Mouse (Mus musculus): ENCODE data around the gene Phactr2.
A peak's percentile ranks its signal among the peaks of the same experiment; 100 is the strongest.

The Phactr2 gene

DNA sequence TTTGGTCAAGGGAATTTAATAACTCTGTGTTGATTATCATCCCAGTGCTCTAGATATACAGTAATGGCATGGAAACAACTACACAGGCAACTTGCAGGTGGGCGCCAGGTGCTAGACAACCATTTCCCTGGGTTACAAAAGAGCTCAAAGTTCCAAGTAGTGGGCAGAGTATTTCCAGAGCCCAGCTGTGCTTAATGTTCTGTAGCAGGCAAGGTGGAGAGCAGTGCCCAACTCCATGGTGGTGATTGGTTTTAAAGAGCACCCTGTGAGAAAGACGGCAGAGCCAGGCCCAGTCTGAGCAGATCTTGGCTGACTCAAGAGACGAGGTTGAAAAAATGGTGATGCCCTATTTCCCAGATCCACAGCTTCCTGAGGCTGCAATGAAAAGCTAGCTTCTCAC is 78.5 kb downstream of the Phactr2 start:
- DNase-seq (ENCODE audit: low spot score): no peak

DNA sequence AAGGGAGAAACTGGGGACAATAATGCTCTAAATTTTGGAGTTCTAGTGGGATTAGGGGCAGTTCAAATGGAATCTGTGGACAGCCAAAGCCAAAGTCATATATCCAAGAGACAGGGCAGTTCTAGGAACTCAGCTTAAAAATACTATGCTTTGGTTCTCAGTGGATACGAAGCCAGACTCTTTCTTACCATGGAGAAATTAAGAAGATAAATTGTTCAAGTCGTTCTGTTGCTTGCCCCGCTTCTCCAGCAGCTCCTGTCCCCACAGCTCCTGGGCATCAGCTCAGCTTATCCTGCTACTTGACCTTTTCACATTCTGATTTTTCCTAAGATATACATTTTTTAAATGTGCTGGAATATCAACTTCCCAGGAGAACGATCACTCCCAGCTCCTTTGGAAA is 80.2 kb downstream of the Phactr2 start:
- DNase-seq (ENCODE audit: low spot score): no peak

DNA sequence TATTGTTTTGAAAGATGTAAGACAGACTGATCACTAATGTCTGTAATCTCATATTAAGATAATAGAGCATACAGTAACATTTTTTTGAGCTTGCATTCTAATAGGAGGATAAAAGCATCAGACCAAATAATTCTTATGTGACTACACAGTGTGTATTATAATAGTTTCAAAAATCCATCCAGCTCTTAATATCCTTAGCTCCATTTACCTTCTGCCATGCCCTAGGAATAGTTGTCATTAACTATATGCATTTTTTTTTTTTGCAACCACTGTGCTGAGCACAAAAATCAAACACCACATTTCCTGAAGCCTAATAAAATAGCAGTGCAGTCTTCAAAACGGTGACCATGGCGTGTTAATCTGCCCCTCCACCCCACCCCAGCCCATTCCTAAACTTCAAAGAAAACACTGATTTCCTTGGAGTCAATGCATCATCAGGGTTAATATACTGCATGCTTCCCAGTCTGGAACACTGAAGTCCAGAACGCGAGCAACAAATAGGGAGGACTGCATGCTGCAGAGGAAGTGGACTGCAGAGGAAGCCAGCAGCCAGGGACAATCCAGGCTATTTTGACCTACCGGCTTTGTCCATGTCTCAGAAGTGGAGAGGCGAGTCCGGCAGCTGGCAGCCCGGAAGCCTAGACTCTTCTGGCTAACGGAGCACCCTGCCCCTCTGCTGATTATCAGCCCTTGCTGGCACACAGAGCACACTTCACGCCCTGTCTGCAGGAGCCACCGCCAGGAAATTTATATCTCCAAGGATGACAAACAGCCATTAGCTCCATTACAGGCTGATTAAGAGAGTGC is 85.9 kb downstream of the Phactr2 start:
- peak; percentile 59 for DNase-seq (ENCODE audit: low spot score)

DNA sequence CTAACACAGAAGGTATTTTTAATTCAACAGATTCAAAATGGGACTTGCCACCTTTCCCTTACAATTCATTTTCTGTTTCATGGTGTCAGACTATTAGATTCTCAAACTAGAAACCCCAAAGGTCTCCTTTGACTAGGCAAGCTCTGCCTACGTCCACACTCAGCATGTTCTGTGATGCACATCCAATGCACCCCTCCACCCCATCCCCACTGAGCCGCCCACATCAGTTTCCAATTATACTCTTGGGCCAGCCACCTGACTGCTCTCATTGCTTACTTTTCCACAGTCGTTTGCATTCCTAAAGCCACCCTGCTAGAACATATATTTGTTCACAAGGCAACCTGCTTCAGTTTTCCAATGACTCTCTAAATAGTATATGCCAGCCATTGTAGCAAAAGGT is 89.3 kb downstream of the Phactr2 start:
- no peak for DNase-seq (ENCODE audit: low spot score)

DNA sequence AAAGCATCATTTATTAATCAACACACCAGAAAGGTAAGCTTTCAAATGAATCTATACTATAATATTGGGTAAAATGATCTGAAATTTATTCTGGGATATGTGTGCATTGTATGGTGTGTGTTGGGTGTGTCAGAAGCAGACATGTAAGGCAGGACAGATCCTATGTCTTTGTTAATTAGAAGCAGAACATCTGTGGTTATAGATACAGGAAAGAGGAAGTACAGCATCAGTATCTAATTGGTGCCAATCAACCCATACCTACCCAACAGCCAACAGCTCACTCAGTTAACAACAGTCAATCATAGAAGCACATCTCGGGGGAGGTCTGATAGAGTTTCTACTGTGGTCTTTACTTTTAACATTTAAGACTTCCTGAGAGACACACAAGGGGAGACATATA is 96.3 kb downstream of the Phactr2 start:
- no peak for DNase-seq (ENCODE audit: low spot score)

DNA sequence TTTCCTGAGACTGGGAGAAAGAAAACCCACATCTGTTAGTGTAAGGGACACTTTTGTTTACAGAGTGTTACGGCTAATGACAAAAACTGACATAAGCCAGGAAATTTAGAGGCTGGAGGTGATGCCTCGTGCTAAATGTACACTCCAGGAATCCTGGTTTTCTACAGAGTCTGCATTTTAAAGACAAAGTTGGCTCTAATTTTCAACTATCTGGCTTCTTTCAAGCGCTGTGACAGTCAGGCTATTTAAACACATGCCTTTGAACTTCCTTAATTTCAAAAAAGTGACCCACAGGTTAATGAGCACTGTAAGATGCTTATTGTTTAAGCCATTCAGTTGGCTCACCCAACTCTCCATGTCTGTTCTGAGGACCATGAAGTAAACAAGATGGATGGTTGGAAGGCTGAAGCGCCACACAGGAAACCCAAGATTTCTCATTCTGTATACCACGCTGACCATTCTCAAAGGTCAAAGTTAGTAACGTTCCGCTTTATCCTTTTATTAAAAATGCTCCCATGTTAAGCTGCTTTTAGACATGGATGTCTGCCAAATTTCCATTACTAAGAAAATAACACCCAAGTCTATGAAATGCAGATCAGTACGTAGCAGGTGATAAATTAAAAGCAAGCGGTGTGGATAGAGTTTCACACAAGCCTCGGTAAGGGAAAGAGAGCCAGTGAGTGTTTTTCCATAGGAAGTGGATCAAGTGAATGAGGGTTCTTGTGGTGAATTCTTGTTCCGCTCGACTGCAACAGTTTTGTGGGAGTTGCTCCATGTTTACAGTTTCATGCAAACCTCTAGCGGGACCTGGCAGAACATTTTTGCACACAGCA is 97.6 kb downstream of the Phactr2 start:
- no peak for DNase-seq (ENCODE audit: low spot score)

DNA sequence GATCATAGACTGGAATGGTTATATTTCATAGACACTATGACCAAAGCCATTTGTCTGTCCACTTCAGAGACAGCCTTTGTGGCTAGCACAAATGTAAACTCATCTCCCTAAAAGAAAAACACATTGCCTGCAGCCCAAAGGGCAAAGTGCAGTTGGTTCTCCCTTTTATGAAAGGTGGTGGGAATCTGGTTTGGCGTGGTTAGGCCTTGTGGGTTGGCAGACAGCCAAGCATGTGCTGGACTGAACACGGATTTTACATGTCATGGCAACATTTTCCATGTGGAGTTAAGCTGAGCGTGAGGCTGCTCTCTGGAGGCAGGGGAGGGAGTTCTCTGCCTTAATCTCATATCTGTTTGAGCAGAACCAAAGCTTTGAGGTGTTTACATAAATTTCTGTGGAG is 98.4 kb downstream of the Phactr2 start:
- DNase-seq (ENCODE audit: low spot score): no peak

DNA sequence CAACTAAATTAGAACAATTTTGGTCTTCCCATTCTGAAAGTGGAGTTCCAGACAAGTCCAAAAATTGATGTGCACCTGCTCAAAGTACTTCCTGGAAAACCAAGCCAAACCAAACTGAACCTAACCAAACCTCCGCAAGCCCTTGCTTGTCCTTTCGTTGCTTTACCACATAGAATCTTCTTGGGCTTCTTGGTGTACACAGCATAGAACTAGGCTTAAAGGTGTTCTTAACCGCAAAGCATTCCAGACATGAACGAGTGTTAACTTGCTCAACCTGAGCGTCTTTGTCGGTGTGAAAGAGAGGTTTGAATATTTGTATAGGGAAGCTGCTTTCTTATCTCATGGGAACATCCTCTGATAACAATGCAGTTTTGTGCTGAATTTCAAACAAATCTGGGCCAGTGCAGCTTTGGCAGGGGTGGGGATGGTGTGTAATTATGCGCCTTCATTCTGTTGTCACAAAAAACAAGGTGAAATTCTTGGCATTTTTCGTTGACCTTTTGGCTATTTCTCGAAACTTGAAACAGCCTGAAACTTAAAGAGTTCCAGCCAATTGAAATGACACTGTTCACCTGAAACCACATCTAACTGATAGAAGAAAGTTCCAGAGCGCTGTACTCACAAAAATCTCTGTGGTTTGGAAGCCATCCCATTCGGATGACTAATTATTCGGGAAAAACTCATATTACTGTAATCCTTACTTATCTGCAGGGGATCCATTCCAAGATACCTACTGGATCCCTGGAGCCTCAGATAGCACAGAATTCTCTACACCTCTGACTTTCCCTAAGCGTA is 104.4 kb downstream of the Phactr2 start:
- no peak for DNase-seq (ENCODE audit: low spot score)

DNA sequence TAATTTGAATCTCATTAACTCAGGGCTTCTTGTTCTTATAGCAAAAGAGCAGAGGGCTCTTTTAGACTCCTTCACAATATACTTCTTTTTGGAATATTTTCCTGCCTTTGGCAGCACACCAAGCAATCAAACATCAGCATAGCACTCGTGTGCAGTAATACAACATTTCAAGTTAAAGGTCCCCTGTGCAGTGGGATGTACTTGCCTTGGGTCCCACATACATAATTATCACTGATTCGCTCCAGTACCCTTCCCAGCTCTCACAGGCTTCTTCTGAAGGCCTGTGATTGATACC is 110.0 kb downstream of the Phactr2 start:
- DNase-seq (ENCODE audit: low spot score): no peak

DNA sequence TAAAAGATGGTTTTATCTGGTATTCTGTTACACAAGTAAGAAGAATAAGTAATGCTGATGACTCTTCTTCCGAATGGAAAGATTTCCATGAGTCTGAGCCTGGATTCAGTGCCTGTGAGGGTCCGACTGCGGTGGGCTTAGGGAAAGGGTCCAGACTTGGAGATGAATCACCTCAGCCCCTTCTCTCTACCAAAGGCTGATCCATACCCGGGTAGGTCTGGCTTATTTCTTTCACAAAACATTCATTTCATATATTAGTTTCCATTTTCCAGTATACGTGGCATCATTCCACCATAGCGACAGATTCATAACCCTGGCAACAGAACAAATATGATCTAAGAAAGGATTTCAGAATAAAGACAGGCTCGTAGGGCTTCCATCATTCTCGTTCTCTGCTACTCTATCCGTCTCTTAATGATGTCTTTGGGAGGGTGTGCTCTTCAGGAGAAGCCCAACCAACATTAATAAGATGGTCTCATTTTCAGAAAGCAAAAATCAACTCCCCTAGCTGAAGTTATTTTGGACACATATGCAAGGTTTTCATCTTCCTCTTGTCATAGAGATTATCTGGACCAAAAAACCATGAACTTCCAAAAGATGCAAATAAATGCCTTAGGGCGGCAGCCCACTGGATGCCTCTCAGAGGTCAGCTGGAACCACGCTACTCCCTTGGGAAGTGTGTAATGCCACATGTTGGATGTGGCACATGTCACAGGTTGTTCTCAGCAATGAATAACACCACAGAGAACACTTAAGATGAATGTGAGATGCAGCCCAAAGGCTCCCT is 110.5 kb downstream of the Phactr2 start:
- no peak for DNase-seq (ENCODE audit: low spot score)

DNA sequence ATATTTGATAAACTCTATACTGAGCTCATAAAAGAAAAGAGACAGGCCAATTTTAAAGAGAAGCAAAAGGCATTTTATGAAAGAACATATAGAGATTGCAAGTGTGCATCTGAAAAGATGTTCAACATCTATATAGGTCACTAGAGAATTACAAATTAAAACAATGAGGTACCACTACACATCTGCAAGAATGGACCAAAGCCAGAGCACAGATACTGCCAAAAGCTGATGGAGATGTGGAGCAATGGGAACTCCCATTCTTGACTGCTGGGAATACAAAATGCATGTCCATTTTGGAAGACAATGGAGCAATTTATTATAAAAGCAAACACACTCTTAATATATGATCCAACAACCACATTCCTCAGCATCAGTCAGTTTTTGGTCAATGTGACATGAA is 113.3 kb downstream of the Phactr2 start:
- DNase-seq (ENCODE audit: low spot score): no peak

DNA sequence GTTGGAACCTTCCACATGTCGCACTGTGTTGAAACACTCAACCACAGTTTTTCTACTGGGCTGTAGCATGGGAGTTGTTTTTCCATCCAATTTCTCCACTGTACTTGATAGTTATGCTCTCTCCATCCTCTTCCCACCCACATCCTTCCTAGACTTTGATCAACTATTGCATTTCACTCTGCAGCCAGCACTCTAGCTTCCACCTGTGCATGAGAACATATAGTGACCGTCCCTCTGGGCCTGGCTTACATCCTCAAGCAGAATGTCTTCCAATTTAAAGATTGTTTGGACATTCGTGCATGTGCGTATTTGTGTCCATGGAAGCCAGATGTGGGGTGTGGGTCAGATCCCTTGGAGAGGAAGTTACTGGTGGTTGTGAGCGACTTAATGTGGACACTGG is 114.4 kb downstream of the Phactr2 start:
- no peak for DNase-seq (ENCODE audit: low spot score)

DNA sequence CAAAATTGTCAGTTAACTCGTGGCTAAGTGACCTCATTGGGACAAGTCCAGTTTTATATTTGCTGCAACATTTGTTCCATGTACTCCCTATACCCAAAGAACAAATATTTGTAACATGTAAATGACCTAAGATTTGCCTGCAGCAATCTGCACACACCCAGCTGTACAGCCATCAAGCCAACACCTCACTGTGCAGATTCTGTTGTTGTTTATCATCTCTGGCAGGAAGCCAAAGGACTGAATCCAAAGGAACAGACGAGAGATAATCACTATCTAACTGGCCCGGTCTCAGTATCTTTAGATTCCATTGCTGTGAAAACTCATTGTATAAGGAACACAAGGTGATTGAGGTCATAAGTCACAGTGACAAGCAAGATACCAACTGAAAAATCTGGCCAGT is 115.5 kb downstream of the Phactr2 start:
- DNase-seq (ENCODE audit: low spot score): no peak

DNA sequence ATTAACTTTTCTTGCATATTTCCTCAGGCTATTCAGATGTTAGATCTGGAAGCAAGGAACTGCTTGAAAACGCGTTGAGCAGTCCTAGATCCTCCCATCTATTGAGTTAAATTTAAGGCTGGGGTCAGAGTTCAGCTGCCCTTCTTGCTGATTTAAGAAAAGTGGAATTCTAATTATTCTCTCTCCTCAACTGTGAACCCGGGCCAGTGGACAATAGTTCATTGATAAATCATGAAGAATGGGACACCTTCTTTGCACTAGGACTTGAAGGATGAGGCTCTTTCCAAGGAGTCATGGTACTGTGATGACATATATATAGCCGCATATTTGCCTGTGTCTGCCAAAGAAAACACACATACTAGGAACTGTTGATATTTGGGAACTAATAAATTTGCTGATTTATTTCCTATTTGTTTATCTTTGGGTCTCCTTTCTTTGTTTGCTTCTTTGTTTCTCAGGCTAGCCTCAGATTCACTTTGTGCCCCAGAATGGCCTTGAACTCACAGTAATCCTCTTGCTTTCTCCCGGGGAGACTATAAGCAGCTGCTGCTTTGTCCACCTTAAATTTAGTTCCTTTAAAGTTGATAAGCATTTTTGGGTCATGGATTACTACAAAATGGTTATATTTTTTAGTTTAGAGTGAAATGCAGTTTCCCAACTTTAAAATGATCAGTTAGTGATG is 127.5 kb downstream of the Phactr2 start:
- DNase-seq (ENCODE audit: low spot score): no peak

DNA sequence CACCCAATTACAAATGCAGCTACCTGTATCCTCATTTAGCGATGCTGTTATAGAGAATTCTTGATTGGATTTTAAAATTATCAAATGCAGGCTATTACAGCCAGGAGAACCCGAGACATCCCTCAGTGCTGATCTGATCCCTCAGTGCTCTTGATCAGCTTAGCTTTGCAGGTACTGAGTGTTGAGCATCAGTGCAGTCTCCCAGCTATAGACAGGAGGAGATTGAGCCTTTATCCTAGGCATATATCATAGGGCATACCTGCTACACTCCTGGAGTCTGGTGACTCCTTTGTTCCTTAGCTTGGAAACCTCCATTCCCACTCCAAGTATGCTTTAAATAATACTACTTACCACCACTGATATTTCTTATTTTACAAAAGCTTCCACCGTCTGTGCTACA is 133.6 kb downstream of the Phactr2 start:
- DNase-seq (ENCODE audit: low spot score): no peak

DNA sequence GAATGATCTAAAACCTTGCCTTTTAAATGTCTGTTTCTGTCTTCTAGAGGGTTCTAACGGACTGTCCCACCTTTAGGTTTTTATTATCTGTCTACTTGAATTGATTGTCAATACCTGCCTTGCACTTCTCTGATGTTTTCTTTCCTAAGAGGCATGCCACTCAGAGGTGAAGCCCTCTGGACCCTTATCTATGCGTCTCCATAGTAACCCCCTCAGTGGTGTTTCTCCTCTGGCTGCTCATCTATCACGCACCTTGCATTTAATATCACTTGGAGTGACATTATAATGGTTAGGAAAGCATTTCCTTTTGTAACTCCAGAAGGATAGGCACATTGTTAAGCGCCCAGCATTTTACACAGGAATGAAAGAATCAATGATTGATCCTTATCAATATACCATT is 137.2 kb downstream of the Phactr2 start:
- DNase-seq (ENCODE audit: low spot score): no peak

DNA sequence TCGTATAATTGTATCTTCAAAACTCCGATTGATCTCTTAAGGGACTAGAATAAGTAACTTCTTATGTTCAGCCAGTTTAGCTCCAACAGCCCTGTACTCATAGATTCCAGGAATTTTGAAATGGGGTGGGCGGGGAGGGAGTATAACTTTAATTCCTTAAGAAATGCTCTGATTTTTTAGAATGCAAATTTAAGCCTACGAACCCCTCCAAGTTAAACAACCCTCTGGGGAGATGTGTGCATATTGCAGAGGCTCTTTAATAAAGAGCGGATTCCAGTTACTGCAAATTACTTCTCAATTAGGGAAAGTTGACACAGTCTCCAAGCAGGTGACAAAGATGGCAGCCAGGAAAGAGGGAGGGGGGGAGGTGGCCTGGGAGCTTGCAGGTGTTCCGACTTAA is 138.4 kb downstream of the Phactr2 start:
- no peak for DNase-seq (ENCODE audit: low spot score)

DNA sequence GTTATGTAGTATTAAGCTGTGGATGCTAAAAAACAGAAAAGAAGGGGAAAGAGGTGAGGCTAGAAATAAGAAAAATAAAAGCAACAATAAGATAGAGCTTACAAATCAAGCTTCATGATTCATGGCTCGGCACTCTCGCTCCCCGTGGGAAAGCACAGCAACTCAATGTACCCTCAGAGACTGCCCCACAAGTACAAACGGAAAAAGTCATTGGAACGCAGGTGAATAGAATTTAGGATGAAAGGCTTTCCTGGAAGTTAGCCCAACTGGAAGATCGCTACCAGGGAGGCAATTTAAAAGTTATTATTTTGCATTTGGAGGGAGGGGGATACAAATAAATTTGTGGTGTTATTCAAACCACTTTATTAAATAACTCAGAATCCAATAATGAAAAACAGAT is 138.9 kb downstream of the Phactr2 start:
- no peak for DNase-seq (ENCODE audit: low spot score)

DNA sequence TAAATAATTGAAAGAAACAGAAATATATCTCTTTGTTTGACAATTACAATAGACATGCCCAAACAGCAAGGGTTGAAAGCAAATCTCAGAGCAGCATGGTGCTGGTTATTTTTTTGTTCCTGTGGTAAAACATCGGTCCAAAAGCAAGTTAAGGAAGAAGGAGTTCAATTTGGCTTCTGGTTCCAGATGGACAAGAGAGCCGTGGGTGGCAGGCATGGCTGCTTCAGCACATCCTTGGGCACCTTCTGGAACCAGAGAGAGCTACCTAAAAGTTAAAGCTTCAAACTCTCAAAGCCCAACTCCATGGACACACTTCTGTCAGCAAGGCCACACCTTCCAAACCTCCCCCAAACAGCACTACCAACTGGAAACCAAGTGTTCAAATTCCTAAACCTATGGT is 140.4 kb downstream of the Phactr2 start:
- no peak for DNase-seq (ENCODE audit: low spot score)

DNA sequence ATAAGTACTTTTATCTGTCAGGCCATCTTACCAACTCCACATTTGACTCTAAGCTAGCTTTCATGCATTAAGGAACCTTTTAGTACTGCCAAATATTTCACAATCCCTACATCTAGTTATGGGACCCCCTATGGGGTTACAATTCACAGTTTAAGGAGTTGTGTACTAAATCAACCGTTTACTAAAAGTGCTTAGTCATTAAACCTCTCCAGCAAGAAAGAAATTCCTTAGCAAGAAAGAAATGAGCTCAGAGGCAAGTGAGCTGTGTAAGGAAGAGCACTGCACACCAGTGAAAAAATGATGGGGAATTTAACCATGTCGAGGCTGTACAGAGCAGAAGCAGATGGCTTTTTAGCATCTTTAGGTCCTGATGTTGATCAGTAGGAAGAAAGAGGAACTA is 141.2 kb downstream of the Phactr2 start:
- DNase-seq (ENCODE audit: low spot score): no peak

DNA sequence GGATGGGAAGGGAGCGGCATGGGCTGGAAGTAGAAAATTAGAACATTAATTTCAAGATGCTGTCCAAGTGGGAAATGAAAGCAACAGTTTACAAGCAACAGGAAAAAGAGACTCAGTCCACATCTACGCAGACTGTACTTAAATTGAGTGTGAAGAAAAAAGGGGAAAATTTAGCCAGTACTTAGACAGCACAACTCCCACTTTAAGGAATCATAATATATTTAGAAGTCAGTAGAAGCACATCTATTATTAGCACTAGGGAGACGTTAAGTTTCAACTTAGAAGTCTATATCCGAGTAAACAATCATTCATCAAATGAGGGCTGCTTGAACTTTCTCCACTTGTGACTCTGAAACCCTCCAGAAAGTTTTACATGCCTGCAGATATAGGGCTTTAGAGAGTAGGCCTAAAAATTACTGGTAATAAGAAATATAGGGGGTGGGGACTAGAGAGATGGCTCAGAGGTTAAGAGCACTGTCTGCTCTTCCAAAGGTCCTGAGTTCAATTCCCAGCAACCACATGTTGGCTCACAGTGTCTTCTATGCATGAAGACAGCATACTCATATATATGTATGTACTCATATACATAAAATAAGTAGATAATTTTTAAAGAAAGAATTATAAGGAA is 142.7 kb downstream of the Phactr2 start:
- no peak for DNase-seq (ENCODE audit: low spot score)
